Mouse (Mus musculus) adrenal gland, postnatal 0 days (tissue): ENCODE measurements around the gene Catsperd. TPM values are rescaled to one million over a fixed set of nuclear protein-coding genes. Genes with fewer than 3 reads are reported as not detected.

Source experiments
- polyA plus RNA-seq: library from polyadenylated mRNA; unstranded; fragments of >200 nt; fragmentation: Nextera tagmentation; extraction: Ambion mirVana; gene quantifications from 2 replicates; pipeline ENCODE4 v1.2.1, GENCODE M21; 2015

Gene Catsperd
- polyA plus RNA-seq = 0.98 and 2.5 TPM in 2 replicates

DNA sequence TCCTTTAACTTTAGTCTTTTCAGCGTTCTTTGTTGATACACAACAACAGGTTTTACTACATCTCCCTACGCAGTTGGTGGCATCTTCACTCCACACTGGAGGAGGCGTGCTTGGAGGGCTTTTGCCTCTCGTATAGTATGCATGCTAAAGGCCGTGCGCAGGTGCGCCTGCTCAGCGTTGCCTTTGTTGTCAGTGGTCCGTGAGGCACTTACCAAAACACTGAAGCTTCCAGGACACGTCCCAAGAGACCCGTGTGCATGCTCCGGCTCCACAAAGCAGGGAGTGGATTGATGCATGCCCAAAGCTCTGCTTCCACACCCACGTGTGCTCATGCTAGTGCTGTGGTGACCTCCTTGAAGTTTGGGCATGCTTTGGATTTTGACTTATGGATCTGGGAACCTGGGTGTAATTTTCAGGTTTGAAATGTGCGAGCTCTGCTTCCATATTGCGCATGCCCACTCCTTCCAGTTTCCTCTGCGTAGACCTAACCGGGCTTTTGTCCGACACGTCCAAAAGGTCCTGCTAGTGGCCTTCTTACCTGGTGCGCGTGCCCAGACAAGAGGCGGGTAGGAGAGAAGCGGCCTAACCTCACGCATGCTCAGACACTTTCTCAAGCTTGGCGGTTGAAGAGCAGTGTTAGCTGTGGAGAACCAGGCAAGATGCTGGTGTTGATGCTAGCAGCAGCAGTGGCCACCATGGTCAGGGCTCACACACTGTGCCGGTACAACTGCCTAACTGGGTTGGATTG is at the start of gene Catsperd:
Gene Catsperd, plus strand, starts transcription at position 614 of the 748 bp plus-strand sequence.

GRCm38 (mm10) chr17:56584257-56585130 is 43.4 kb upstream of the Catsperd start, which contains the start of the genes Safb2 and Safb:
Gene Safb2 (minus strand): TSS chr17:56584585.
Gene Safb (plus strand): TSS chr17:56584825.

GRCm38 (mm10) chr17:56609452-56610171 is 18.3 kb upstream of the Catsperd start, which contains the start of gene 2410015M20Rik:
Gene 2410015M20Rik (minus strand): TSS chr17:56609771.

GRCm38 (mm10) chr17:56613236-56613844 is 14.6 kb upstream of the Catsperd start, which contains the start of gene Rpl36:
Gene Rpl36 (plus strand): TSS chr17:56613416.

DNA sequence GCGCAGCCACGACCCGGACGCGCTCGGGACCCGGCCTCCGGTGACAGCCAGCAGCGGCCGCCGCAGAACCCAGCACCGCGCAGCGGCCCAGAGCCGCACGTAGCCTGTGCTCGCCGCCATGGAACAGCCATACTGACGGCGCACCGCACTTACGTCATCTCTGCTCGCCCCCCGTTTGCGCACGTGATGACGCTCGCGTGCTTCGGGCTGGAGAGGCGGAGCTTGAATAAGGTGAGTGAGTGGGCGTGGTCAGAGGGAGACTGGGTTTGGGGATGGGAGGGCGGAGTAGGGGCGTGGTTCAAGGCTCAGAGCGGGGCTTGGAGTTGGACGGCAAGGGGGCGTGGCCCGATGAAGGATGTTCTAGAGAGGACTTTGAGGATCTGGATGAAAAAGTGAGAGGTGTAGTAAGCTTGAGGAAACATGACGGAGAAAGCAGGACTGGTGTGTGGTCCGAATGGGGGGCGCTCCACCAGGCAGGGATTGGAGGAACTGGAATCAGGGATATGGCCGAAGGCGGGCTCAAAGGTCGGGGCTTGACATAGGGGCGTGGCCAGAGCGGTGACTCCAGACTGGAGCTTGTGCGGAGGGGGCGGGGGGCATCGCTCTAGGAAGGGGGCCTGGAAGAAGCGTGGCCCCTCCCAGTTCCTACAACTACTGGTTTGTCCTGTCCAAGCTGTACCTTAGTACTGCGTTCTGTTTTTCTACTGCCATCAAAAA is 1.0 kb upstream of the Catsperd start, which contains the start of gene Lonp1:
Gene Lonp1, minus strand, starts transcription at position 134 of the 717 bp plus-strand sequence.

GRCm38 (mm10) chr17:56672941-56673646 is 45.2 kb downstream of the Catsperd start, which contains the start of gene Ranbp3:
Gene Ranbp3 (plus strand): TSS chr17:56673294.

Other genes starting within 250 kb of the Catsperd start
- 52.6 and 62.0 TPM in 2 replicates for gene Ptprs, start 151.7 kb upstream of the Catsperd start, polyA plus RNA-seq
- not detected in 2 replicates for gene Znrf4, start 115.7 kb upstream of the Catsperd start, polyA plus RNA-seq
- not detected in 2 replicates for gene Gm20219, start 73.8 kb upstream of the Catsperd start, polyA plus RNA-seq
- 29.1 and 47.8 TPM in 2 replicates for gene Safb2, start 43.6 kb upstream of the Catsperd start, polyA plus RNA-seq
- 37.7 and 44.7 TPM in 2 replicates for gene Safb, start 43.3 kb upstream of the Catsperd start, polyA plus RNA-seq
- 641 and 952 TPM in 2 replicates for gene 2410015M20Rik, start 18.4 kb upstream of the Catsperd start, polyA plus RNA-seq
- 2,312 and 3,349 TPM in 2 replicates for gene Rpl36, start 14.7 kb upstream of the Catsperd start, polyA plus RNA-seq
- 66.1 and 166 TPM in 2 replicates for gene Lonp1, start 1.3 kb upstream of the Catsperd start, polyA plus RNA-seq
- gene Ranbp3, start 45.2 kb downstream of the Catsperd start, polyA plus RNA-seq = 37.1 and 48.7 TPM in 2 replicates
- 563 and 594 TPM in 2 replicates for gene Ndufa11, start 89.6 kb downstream of the Catsperd start, polyA plus RNA-seq
- 19.4 and 35.9 TPM in 2 replicates for gene Vmac, start 89.9 kb downstream of the Catsperd start, polyA plus RNA-seq
- gene Nrtn, start 129.4 kb downstream of the Catsperd start, polyA plus RNA-seq = 14.4 and 16.2 TPM in 2 replicates
- 26.3 and 33.9 TPM in 2 replicates for gene Dus3l, start 136.6 kb downstream of the Catsperd start, polyA plus RNA-seq
- gene Prr22, start 142.1 kb downstream of the Catsperd start, polyA plus RNA-seq = 0.17 and 0.46 TPM in 2 replicates
- gene Rfx2, start 202.9 kb downstream of the Catsperd start, polyA plus RNA-seq = 2.0 and 3.3 TPM in 2 replicates
- gene Acsbg2, start 246.3 kb downstream of the Catsperd start, polyA plus RNA-seq = not detected in 2 replicates
- 0.19 and 0.26 TPM in 2 replicates for gene 1700061G19Rik, start 247.3 kb downstream of the Catsperd start, polyA plus RNA-seq